Mouse (Mus musculus) midbrain, embryonic 13.5 days (tissue): ENCODE results near the gene Adarb2. TPM values are rescaled to one million over a fixed set of nuclear protein-coding genes. Genes with fewer than 3 reads are reported as not detected.

Experiments
- ATAC-seq: fragments of 200-750 bp; cut with Nextera tagmentation; 2 replicates; pipeline ENCODE4 v1.8.0; 2017; ENCODE audit warnings: mild to moderate bottlenecking, moderate TSS enrichment, moderate library complexity
- H3K27ac ChIP-seq: fragments of 300-500 bp; sonication (generic); 2 replicates; pipeline ENCODE4 v1.5.1; 2015; ENCODE audit warnings: inconsistent platforms, mild to moderate bottlenecking, moderate library complexity
- H3K27me3 ChIP-seq: fragments of 300-500 bp; sonication (generic); 2 replicates; pipeline ENCODE4 v1.6.1; 2015; ENCODE audit warnings: mild to moderate bottlenecking, inconsistent platforms
- H3K36me3 ChIP-seq: fragments of 300-500 bp; sonication (generic); 2 replicates; pipeline ENCODE4 v1.6.1; 2015; ENCODE audit warnings: mild to moderate bottlenecking, inconsistent platforms
- H3K4me1 ChIP-seq: fragments of 300-500 bp; sonication (generic); replicated peaks from 2 replicates; pipeline ENCODE4 v1.6.1; 2015; ENCODE audit warnings: inconsistent platforms
- H3K4me2 ChIP-seq: fragments of 300-500 bp; sonication (generic); replicated peaks from 2 replicates; pipeline ENCODE4 v1.6.1; 2015; ENCODE audit warnings: moderate library complexity, mild to moderate bottlenecking, inconsistent platforms
- H3K4me3 ChIP-seq: fragments of 300-500 bp; sonication (generic); replicated peaks from 2 replicates; pipeline ENCODE4 v1.5.1; 2015; ENCODE audit warnings: mild to moderate bottlenecking, inconsistent platforms
- H3K9ac ChIP-seq: fragments of 300-500 bp; sonication (generic); replicated peaks from 2 replicates; pipeline ENCODE4 v1.6.1; 2015; ENCODE audit warnings: mild to moderate bottlenecking, inconsistent platforms
- H3K9me3 ChIP-seq: fragments of 300-500 bp; sonication (generic); 2 replicates; pipeline ENCODE4 v1.6.1; 2016; ENCODE audit warnings: mild to moderate bottlenecking, inconsistent platforms
- WGBS: fragments of 180-500 bp; shearing (Covaris S2); methylation state at CpG from one replicate; pipeline ENCODE4 v1.1.7; 2015; 5-methylcytosine and 5-hydroxymethylcytosine counted together
- polyA plus RNA-seq: library from polyadenylated mRNA; unstranded; fragments of >200 nt; fragmentation: Nextera tagmentation; extraction: Ambion mirVana; gene quantifications from 2 replicates; pipeline ENCODE4 v1.2.1, GENCODE M21; 2015

Gene Adarb2
- polyA plus RNA-seq, 1 experiment from 2014 or later = 26.9 TPM

GRCm38 (mm10) chr13:8519204-8519603, 316.5 kb downstream of the Adarb2 start:
- no peak overlapping the region for H3K9ac ChIP-seq
- ATAC-seq = no peak
- H3K27me3 ChIP-seq = no peaks in the 10 kb centered on the region
- no peak overlapping the region for H3K4me3 ChIP-seq
- no peak overlapping the region for H3K4me2 ChIP-seq
- no peaks in the 10 kb centered on the region for H3K36me3 ChIP-seq
- no peak overlapping the region for H3K27ac ChIP-seq
- H3K4me1 ChIP-seq = no peaks in the 10 kb centered on the region
- WGBS = 86% methylated on average over 5 of the region's 5 CpGs
- no peaks in the 10 kb centered on the region for H3K9me3 ChIP-seq

GRCm38 (mm10) chr13:8525748-8526631, 323.3 kb downstream of the Adarb2 start:
- Histone ChIP-seq H3K4me2 (no peak overlapping the region), H3K4me1 (0 out of 2 replicates have a peak, but pooled peaks cover 6% of the 10 kb centered on the region), H3K9ac (no peak overlapping the region), H3K36me3 (no peaks in the 10 kb centered on the region), H3K27ac (no peak overlapping the region), H3K27me3 (no peaks in the 10 kb centered on the region), H3K9me3 (no peaks in the 10 kb centered on the region), H3K4me3 (no peak overlapping the region)
- WGBS = 64% methylated on average over 9 of the region's 9 CpGs
- ATAC-seq = peak; percentile 53; the same call in 1 of the 2 replicates

- no peaks in the 10 kb centered on the region for H3K27me3 ChIP-seq
- H3K4me1 ChIP-seq = no peaks in the 10 kb centered on the region
- H3K36me3 ChIP-seq = no peaks in the 10 kb centered on the region
- ATAC-seq = no peak
- WGBS = 78% methylated on average over 9 of the region's 9 CpGs
- H3K27ac ChIP-seq = no peak overlapping the region
- no peaks in the 10 kb centered on the region for H3K9me3 ChIP-seq
- H3K9ac ChIP-seq = no peak overlapping the region
- no peak overlapping the region for H3K4me2 ChIP-seq
- H3K4me3 ChIP-seq = no peak overlapping the region
Measured at GRCm38 (mm10) chr13:8534265-8535113, 331.8 kb downstream of the Adarb2 start.

- Histone ChIP-seq H3K36me3 (no peaks in the 10 kb centered on the region), H3K9me3 (no peaks in the 10 kb centered on the region), H3K27ac (no peak overlapping the region), H3K4me1 (no peaks in the 10 kb centered on the region), H3K27me3 (no peaks in the 10 kb centered on the region), H3K4me3 (no peak overlapping the region), H3K4me2 (no peak overlapping the region), H3K9ac (no peak overlapping the region)
- no peak for ATAC-seq
- 94% methylated on average over 2 of the region's 2 CpGs for WGBS
Measured at GRCm38 (mm10) chr13:8538481-8538880, 335.8 kb downstream of the Adarb2 start.

DNA sequence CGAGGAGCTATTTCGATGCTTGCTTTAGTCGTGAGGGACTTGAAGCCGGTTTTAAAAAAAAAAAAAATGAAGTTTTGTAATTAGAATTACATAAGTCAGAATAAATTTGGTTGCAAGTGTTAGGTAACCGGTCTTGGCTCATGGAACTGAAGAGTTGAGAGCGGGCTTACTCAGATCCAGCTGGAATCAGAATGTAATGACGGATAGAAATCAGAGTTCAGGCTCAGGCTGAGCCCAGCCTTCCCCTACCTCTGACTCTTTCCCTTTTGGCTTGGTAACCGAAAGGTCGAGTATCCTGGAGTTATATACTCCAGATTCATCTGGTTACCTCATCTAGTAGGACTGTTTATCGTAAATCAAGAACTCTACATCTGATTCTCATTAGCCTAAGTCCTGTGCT, 336.2 kb downstream of the Adarb2 start:
- Histone ChIP-seq H3K9ac (no peak overlapping the region), H3K4me1 (no peaks in the 10 kb centered on the region), H3K36me3 (no peaks in the 10 kb centered on the region), H3K27me3 (no peaks in the 10 kb centered on the region), H3K9me3 (no peaks in the 10 kb centered on the region), H3K27ac (no peak overlapping the region), H3K4me3 (no peak overlapping the region), H3K4me2 (no peak overlapping the region)
- no peak for ATAC-seq
- WGBS = 94% methylated on average over 10 of the region's 10 CpGs

DNA sequence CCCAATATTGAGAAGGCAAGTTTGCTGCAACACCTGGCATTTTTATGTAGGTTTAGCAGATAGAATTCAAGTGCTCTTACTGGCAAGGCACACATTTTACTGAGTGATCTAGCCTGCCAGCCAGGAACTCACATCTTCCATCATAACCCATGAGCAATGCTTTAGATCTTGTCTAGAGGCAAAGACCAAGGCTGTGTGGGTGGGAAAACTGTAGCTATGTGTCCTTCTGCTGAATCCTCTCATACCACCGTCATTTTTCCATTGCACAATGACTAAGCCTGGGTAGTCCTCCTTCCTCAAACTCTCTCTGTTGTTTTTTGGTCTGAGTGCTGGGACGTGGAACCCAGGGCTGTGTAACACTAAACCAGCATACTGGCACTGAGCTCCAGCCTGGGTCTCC, 340.0 kb downstream of the Adarb2 start:
- WGBS = 90% methylated on average over 2 of the region's 2 CpGs
- Histone ChIP-seq H3K9ac (no peak overlapping the region), H3K36me3 (no peaks in the 10 kb centered on the region), H3K9me3 (no peaks in the 10 kb centered on the region), H3K4me2 (no peak overlapping the region), H3K4me3 (no peak overlapping the region), H3K27me3 (no peaks in the 10 kb centered on the region), H3K4me1 (no peaks in the 10 kb centered on the region), H3K27ac (no peak overlapping the region)
- ATAC-seq = no peak

DNA sequence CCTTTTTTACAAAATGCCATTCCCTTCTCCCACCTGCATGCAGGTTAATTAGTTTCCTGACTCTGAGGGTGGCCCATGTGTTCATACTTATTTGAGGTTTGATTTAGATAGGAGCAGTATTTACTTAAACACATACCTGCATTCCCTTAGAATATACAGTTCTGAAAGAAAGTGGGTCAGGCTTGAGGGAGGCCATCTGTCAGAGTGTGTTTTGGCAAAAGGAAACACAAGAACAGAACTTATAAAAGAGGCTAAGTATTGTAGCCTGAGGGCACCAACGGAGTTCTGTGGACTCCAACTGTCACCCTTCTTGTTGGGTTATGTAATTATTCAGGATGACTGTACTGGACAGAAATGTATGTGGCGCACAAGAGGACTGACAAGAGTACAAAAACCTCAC, 349.6 kb downstream of the Adarb2 start:
- WGBS = 77% methylated on average over 2 of the region's 2 CpGs
- H3K27ac ChIP-seq = no peak overlapping the region
- no peaks in the 10 kb centered on the region for H3K36me3 ChIP-seq
- no peak overlapping the region for H3K4me3 ChIP-seq
- no peak overlapping the region for H3K4me2 ChIP-seq
- no peaks in the 10 kb centered on the region for H3K9me3 ChIP-seq
- H3K27me3 ChIP-seq = no peaks in the 10 kb centered on the region
- no peak for ATAC-seq
- H3K9ac ChIP-seq = no peak overlapping the region
- H3K4me1 ChIP-seq = no peaks in the 10 kb centered on the region

DNA sequence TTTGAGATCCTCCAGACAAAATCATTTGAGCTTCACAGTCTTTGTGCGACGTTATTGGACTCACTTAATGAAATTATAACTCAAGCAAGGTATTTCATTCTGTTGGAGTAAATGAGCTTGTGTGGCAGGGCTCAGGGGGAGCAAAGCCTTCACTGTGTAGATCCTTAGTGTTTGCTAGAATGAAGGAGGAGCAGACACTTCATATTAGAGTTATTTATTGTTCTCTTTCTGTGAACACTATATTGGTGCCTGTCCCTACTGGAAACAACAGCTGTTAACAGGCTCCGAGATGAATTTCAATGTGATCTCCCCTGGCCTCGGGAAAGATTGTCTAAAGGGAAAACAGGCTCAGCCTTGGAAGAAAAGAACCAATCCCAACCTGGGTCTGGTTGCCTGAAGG, 355.1 kb downstream of the Adarb2 start:
- Histone ChIP-seq H3K4me1 (no peaks in the 10 kb centered on the region), H3K9me3 (no peaks in the 10 kb centered on the region), H3K9ac (no peak overlapping the region), H3K27me3 (no peaks in the 10 kb centered on the region), H3K4me3 (no peak overlapping the region), H3K27ac (no peak overlapping the region), H3K36me3 (no peaks in the 10 kb centered on the region), H3K4me2 (no peak overlapping the region)
- ATAC-seq = no peak
- WGBS = 69% methylated on average over 4 of the region's 4 CpGs

- no peak for ATAC-seq
Measured at GRCm38 (mm10) chr13:8560485-8560884, 357.8 kb downstream of the Adarb2 start.

GRCm38 (mm10) chr13:8563161-8563560, 360.5 kb downstream of the Adarb2 start:
- no peaks in the 10 kb centered on the region for H3K9me3 ChIP-seq
- no peak overlapping the region for H3K9ac ChIP-seq
- ATAC-seq = no peak
- H3K4me2 ChIP-seq = no peak overlapping the region
- H3K27ac ChIP-seq = no peak overlapping the region
- H3K4me1 ChIP-seq = no peaks in the 10 kb centered on the region; the same call in 1 of the 2 replicates
- 78% methylated on average over 7 of the region's 7 CpGs for WGBS
- no peaks in the 10 kb centered on the region for H3K36me3 ChIP-seq
- no peak overlapping the region for H3K4me3 ChIP-seq
- no peaks in the 10 kb centered on the region for H3K27me3 ChIP-seq

More at GRCm38 (mm10) chr13:8560485-8560884, 357.8 kb downstream of the Adarb2 start:
- no peak overlapping the region for H3K27ac ChIP-seq
- no peaks in the 10 kb centered on the region for H3K4me1 ChIP-seq
- H3K4me2 ChIP-seq = no peak overlapping the region
- H3K4me3 ChIP-seq = no peak overlapping the region
- H3K27me3 ChIP-seq = no peaks in the 10 kb centered on the region
- no peak overlapping the region for H3K9ac ChIP-seq
- H3K36me3 ChIP-seq = no peaks in the 10 kb centered on the region
- no peaks in the 10 kb centered on the region for H3K9me3 ChIP-seq

- H3K4me1 ChIP-seq = no peaks in the 10 kb centered on the region; the same call in 1 of the 2 replicates
- H3K36me3 ChIP-seq = no peaks in the 10 kb centered on the region
- no peak overlapping the region for H3K9ac ChIP-seq
- 71% methylated on average over 15 of the region's 15 CpGs for WGBS
- no peak overlapping the region for H3K4me2 ChIP-seq
- no peak overlapping the region for H3K4me3 ChIP-seq
- peak; percentile 32; the same call in 1 of the 2 replicates for ATAC-seq
- no peaks in the 10 kb centered on the region for H3K27me3 ChIP-seq
- H3K27ac ChIP-seq = 0 out of 2 replicates have a peak overlapping the region, but pooled peaks have one; percentile 4
- no peaks in the 10 kb centered on the region for H3K9me3 ChIP-seq
Measured at GRCm38 (mm10) chr13:8567111-8568026, 364.7 kb downstream of the Adarb2 start.
